Mouse (Mus musculus) regulatory T cell (primary cell): Measurements from ENCODE around the gene Abcg8.

Experiments used
- in situ Hi-C: fragments of 300-600 bp; cut with MboI, MseI; formaldehyde crosslinking; loops from one replicate; pipeline ENCODE4 v1.15.1; 2025; ENCODE audit warnings: high pct_unique_total_duplicates

Abcg8 gene

DNA sequence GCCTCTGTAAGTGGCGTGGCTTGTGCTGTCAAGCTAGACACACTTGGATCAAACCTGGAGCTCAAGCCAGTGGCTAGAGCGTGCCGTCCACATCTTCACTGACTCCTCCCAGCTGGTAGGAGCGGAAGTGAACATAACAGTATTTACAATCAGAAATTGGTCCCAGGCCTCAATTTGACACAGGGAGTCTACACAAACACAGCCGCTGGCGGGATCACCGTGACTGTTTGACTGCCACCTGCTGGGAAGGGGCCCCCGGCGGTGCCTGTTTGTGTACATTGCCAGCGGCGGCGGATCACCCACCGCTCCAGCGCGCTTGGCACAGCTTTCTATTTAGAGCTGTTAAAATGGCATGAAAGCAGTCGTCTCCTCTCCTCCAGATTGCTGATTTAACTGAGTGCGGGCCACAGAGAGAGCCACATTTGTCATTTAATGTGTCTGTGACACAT lies 33.3 kb downstream of the Abcg8 start:
- in situ Hi-C loops: no loop called here

GRCm38 (mm10) chr17:84713563-84714164 lies 37.6 kb downstream of the Abcg8 start:
- in situ Hi-C loops: no loop called here

- in situ Hi-C loops: no loop called here
Measured at GRCm38 (mm10) chr17:84714930-84715329, 38.8 kb downstream of the Abcg8 start.

GRCm38 (mm10) chr17:84716252-84716872 lies 40.3 kb downstream of the Abcg8 start:
- in situ Hi-C loops: no loop called here

GRCm38 (mm10) chr17:84717416-84717815 lies 41.3 kb downstream of the Abcg8 start:
- in situ Hi-C loops: no loop called here

- in situ Hi-C loops: no loop called here
Measured at GRCm38 (mm10) chr17:84719105-84719504, 43.0 kb downstream of the Abcg8 start.

- in situ Hi-C loops: no loop called here
Measured at GRCm38 (mm10) chr17:84724028-84724427, 47.9 kb downstream of the Abcg8 start.

DNA sequence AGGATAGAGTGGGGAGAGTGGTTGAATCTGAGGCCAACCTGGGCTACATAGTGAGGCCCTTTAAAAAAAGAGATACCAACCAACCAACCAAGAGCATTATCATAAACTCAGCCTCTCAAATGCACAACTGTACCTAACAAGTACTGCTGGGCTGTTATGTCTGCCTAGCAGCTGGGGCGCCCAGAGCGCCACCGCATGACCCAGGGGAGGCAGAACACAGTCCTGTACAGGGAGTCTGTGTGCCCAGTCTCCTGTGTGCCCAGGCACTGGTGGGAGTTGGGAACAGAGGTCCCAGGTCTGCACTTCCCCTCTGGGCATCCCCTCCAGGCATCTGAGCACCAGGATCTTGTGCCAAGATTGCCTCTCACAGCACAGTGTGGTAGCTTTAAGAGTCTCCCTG lies 49.1 kb downstream of the Abcg8 start:
- in situ Hi-C loops: no loop called here

- in situ Hi-C loops: no loop called here
Measured at GRCm38 (mm10) chr17:84728201-84728911, 52.3 kb downstream of the Abcg8 start.

DNA sequence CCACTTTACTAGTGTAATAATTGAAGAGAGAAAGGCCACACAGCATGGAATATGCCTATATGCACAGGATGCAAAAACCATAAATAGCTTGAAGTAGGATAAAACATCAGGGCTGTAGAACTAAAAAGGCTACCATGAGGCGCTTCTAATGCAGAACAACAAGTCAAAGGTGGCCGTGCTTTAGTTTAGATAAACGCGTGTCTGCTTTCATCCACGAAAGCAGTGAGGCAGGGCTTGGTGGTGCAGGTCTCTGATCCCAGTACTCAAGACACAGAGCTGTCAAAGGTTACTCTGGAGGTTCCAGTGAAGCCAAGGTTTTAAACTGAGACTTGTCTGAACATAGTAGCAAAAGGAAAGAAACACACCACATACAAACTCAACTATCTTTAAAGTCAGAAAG lies 53.0 kb downstream of the Abcg8 start:
- in situ Hi-C loops: no loop called here

DNA sequence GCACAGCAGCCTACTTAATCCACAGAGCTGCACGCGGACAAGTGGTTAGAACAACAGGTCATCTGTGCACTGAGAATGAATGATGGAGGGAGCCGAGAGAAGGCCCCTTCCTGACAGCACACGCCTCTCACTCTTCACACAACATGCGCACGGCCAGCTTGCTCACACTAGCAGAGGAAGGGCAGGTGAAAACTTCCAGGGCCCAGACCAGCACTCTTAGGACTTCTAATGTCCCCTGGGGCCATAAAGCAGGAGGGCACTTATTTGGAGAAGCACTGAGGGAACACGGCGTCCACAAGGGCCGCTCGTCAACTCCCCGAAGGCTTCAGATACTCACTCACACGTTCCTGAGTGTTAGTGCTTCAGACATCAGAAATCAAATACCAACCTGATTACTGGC lies 55.3 kb downstream of the Abcg8 start:
- in situ Hi-C loops: no loop called here

DNA sequence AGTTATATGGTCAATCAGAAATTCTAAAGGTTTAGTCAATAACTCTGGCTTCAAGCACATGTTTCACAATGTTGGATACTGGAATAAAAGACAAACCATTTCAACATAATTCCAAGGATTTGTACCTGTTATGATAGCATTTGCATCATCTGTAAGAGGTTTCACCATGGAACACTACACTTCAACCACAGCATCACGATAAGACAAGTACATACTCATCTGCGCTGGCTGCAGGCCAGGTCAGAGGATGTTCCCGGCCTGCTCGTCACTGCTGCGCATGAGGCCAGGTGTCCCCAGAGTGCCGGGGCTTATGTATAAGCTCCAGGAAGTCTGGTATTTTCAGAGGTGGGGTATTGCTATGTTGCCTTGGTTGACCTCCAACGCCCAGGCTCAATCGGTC lies 56.5 kb downstream of the Abcg8 start:
- in situ Hi-C loops: no loop called here

DNA sequence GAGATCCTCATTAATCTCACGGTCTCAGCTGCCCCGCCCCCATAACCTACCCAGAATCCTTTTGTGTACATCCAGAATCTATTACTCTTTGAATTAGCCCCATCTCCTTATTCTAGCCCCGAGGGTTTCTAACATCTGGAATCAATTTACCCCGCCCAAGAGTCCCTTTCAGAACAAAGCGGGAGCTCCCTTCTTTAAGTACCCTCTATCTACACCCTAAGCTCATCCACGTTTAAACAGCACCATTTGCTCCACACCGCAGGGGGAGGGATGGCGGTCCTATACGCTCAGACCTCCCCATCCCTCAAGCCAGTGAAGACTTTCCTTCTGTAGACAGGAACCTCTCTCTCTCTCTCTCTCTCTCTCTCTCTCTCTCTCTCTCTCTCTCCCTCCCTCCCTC lies 60.6 kb downstream of the Abcg8 start:
- in situ Hi-C loops: no loop called here

DNA sequence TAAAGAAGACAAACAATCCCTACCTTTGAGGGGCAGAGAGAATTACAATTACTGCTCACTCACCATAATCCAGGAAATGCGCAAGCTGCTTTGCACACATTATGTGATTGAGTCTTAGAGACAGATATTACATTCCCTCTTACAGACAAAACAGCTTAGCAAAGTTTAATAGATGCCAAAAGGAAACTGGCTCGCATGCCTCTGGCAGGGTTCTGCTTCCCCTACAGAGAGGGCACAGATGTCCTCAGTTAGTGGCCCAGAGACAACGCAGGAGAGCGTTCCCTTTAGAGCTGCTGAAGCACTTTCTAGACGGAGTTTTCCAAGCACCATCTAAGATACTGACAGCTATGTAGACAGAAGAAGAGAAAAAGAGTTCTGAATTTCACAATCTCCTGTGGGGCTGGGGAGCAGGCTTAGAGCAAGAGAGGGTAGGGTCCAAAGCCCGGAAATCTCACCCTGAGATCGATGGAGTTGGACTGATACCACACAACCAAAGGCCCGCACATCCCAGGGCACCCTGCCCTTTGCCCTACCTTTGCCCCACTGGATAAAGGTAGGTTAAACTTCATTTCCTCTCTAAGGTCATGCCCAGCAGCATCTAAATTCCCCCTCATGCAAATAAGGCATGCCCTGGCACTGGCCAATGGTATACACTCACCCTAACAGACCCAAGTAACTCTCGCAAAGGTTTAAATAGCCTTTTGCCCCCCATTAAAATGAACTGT lies 62.1 kb downstream of the Abcg8 start:
- in situ Hi-C loops: no loop called here

DNA sequence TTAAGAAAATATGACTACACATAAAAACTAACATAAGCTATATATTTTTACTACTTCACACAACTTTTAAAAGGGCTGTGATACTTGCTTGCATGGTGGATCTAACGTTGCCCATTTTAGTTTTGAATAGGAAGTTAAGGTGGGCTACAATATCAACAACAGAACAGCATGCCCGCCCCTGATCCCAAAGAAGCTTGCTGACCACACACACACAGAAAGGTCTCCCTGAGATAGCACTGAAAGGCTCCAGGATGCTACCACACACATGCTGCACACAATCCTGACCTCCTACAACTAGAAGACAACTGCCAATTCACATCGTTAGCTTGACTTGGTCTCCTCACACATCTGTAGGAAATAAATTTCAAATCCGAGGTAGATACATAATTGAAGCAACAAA lies 68.2 kb downstream of the Abcg8 start:
- in situ Hi-C loops: no loop called here

DNA sequence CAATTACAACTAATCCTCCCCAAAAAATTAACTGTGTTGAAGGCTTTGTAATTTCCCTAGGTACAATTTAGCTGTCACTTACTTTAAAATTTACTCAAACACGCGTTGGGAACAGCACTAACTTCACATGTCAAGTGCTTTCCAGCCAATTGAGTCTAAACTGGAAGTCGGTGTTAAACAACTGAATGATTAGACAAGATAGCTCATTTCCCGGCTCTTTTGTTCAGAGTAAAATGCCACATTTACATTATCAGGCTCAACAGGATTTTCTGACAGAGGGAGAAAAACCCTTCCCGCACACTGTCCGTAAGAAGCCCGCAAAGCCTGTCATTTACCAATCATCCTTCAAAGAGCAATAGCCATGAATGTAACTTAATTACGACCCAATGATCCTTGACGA lies 68.9 kb downstream of the Abcg8 start:
- in situ Hi-C loops: no loop called here

GRCm38 (mm10) chr17:84747212-84747611 lies 71.1 kb downstream of the Abcg8 start:
- in situ Hi-C loops: no loop called here

DNA sequence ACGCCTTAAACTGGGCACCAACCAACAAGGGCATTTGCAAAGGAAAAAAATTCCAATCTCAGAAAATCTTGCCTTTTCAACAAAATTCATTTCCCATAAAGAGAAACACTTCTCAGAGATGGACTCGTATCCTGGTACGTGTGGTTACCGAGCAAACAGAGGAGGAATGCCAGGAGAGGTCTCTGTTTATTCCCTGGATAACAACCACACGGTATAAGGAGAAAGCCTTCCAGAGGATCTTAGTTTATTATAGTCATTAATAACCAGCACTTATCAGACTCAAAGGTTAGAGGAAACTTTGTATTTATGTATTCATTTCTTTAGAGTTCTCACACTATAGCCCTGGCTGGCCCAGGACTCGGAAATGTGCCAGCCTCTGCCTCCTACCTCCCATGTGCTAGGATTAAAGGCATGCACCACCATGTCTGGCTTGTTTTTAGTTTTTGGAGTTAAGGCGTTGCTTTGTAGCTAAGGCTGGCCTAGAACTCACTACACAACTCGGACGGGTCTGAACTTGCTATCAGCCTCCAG lies 72.1 kb downstream of the Abcg8 start:
- in situ Hi-C loops: no loop called here

DNA sequence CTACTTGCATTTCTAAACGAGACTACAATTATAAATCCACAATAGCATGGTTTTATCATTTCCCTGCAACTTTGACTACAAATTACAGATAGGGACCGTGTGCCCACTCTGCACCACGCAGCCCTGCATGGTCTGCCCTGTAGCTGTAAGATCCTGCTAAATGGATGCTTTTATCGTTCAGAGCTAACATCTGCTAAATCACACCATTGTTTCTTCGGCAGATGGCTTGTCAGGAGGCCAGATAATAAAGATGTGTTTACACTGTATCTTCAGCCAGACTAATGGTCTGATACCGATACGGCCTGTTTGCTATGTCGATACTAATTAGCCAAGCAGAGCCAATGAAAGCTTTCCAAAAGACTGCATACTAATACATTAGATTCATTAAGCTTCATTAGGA lies 73.2 kb downstream of the Abcg8 start:
- in situ Hi-C loops: no loop called here
